Mouse (Mus musculus): Measurements from ENCODE around the gene Btbd11. TPM values are rescaled to one million over a fixed set of nuclear protein-coding genes. Genes with fewer than 3 reads are reported as not detected.

The Btbd11 gene
- polyA plus RNA-seq, 1 experiment from 2014 or later, result 9.7 TPM

- Histone ChIP-seq H3K4me1 (no peaks in the 10 kb centered on the region), H3K9ac (no peak overlapping the region), H3K4me2 (replicated peaks) (no peak overlapping the region), H3K27me3 (no peaks in the 10 kb centered on the region), H3K4me3 (no peak overlapping the region), H3K9me3 (peaks cover 4% of the 10 kb centered on the region; the same call in 1 of the 2 replicates), H3K36me3 (no peaks in the 10 kb centered on the region), H3K27ac (no peak overlapping the region)
- 89% methylated on average over 3 of the region's 3 CpGs for WGBS
- no peak for ATAC-seq (ENCODE audit: low FRiP score, low read depth)
Measured at GRCm38 (mm10) chr10:85437217-85437616, 50.6 kb downstream of the Btbd11 start.

- H3K27me3 ChIP-seq, result no peaks in the 10 kb centered on the region
- no peaks in the 10 kb centered on the region for H3K4me1 ChIP-seq
- no peak overlapping the region for H3K9ac ChIP-seq
- ATAC-seq (ENCODE audit: low FRiP score, low read depth), result no peak
- H3K4me3 ChIP-seq, result no peak overlapping the region
- no peak overlapping the region for H3K27ac ChIP-seq
- no peaks in the 10 kb centered on the region for H3K36me3 ChIP-seq
- 88% methylated on average over 3 of the region's 3 CpGs for WGBS
- no peak overlapping the region for H3K4me2 ChIP-seq (replicated peaks)
- H3K9me3 ChIP-seq, result no peaks in the 10 kb centered on the region
Measured at GRCm38 (mm10) chr10:85443371-85443770, 56.8 kb downstream of the Btbd11 start.

DNA sequence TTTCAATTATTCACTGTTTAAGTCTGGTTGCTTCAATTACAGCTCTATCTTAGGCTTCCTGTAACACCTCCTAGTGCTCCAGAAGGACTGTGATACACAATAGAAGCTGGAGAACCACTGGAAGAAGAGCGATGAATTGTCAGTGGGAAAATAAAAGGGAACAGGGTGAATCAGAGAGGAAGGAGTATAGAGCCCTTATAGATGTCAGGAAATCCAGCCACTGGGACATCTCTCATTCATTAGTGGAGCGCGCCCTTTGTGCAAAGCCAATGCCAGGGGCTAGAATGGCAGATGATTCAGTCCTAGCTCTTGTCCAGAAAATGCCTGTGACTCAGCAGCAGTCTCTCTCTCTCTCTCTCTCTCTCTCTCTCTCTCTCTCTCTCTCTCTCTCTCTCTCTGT, 59.3 kb downstream of the Btbd11 start:
- H3K27me3 ChIP-seq, result no peaks in the 10 kb centered on the region
- H3K9ac ChIP-seq, result no peak overlapping the region
- no peaks in the 10 kb centered on the region for H3K9me3 ChIP-seq
- no peaks in the 10 kb centered on the region for H3K36me3 ChIP-seq
- no peak for ATAC-seq (ENCODE audit: low FRiP score, low read depth)
- H3K4me2 ChIP-seq (replicated peaks), result no peak overlapping the region
- no peak overlapping the region for H3K4me3 ChIP-seq
- H3K4me1 ChIP-seq, result no peaks in the 10 kb centered on the region
- WGBS, result 91% methylated on average over 3 of the region's 3 CpGs
- H3K27ac ChIP-seq, result no peak overlapping the region

GRCm38 (mm10) chr10:85446700-85447099, 60.1 kb downstream of the Btbd11 start:
- no peak for ATAC-seq (ENCODE audit: low FRiP score, low read depth)
- no peaks in the 10 kb centered on the region for H3K9me3 ChIP-seq
- 81% methylated on average over 1 of the region's 1 CpGs for WGBS
- H3K27me3 ChIP-seq, result no peaks in the 10 kb centered on the region
- H3K27ac ChIP-seq, result no peak overlapping the region
- H3K4me2 ChIP-seq (replicated peaks), result no peak overlapping the region
- no peak overlapping the region for H3K9ac ChIP-seq
- no peaks in the 10 kb centered on the region for H3K4me1 ChIP-seq
- H3K4me3 ChIP-seq, result no peak overlapping the region
- no peaks in the 10 kb centered on the region for H3K36me3 ChIP-seq

GRCm38 (mm10) chr10:85447869-85448268, 61.3 kb downstream of the Btbd11 start:
- Histone ChIP-seq H3K36me3 (no peaks in the 10 kb centered on the region), H3K27ac (no peak overlapping the region), H3K9ac (no peak overlapping the region), H3K4me3 (no peak overlapping the region), H3K4me2 (replicated peaks) (no peak overlapping the region), H3K9me3 (no peaks in the 10 kb centered on the region), H3K27me3 (no peaks in the 10 kb centered on the region), H3K4me1 (no peaks in the 10 kb centered on the region)
- ATAC-seq (ENCODE audit: low FRiP score, low read depth), result no peak
- 83% methylated on average over 2 of the region's 2 CpGs for WGBS

GRCm38 (mm10) chr10:85451629-85452368, 65.2 kb downstream of the Btbd11 start:
- H3K36me3 ChIP-seq, result no peaks in the 10 kb centered on the region
- ATAC-seq (ENCODE audit: low FRiP score, low read depth), result no peak
- no peak overlapping the region for H3K4me2 ChIP-seq (replicated peaks)
- H3K4me1 ChIP-seq, result peaks cover 7% of the 10 kb centered on the region
- no peak overlapping the region for H3K9ac ChIP-seq
- 32% methylated on average over 8 of the region's 8 CpGs for WGBS
- H3K4me3 ChIP-seq, result no peak overlapping the region
- no peaks in the 10 kb centered on the region for H3K9me3 ChIP-seq
- H3K27me3 ChIP-seq, result no peaks in the 10 kb centered on the region
- H3K27ac ChIP-seq, result no peak overlapping the region

DNA sequence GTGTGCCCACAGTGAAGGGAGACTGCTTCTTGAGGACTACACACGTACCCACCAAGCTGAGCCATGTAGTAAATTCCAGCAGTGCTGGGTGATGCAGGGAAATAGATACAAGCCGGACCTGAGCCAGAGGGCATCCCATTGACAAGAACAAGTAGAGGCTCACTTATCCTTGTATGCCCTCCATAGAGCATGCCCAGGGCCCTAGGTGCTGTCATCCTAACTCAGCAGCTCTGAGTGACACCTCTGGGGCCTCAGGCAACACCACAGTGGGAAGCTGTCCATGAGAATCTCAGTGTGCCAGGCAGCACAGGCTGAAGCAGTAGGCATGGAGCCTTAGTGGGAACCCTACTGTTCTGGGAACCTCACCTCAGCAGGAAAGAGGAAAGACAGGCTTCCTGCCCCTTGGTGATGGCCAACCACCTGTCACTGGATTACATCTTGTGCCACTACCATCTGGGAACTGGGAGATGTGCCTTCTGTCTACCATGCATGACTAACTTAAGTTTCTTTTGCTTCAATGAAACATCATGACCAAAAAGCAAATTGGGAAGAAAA, 66.7 kb downstream of the Btbd11 start:
- H3K27me3 ChIP-seq, result 0 out of 2 replicates have a peak, but pooled peaks cover 3% of the 10 kb centered on the region
- no peak overlapping the region for H3K9ac ChIP-seq
- peaks cover 10% of the 10 kb centered on the region for H3K4me1 ChIP-seq
- no peaks in the 10 kb centered on the region for H3K36me3 ChIP-seq
- no peak overlapping the region for H3K4me3 ChIP-seq
- H3K27ac ChIP-seq, result no peak overlapping the region
- H3K9me3 ChIP-seq, result no peaks in the 10 kb centered on the region
- no peak overlapping the region for H3K4me2 ChIP-seq (replicated peaks)
- 90% methylated on average over 2 of the region's 2 CpGs for WGBS
- no peak for ATAC-seq (ENCODE audit: low FRiP score, low read depth)

DNA sequence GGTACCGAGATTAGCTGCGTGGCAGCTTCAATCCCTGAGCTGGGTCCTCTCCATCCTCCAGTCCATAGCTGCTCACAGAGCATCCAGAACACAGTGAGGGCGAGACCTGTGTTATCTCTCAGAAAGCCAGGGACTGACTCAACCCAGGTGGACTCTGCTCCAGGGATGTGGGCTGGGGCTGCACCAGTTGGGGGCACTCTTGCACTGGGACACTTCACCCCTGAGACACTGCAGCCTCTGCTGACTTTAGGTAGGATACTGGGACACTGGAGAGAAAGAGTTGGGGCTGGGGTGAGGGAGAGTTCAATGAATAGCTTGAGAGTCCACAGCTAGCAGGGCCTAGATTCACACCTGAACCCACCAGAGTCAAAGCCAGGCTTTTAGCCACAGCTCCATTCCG, 69.4 kb downstream of the Btbd11 start:
- no peak overlapping the region for H3K4me2 ChIP-seq (replicated peaks)
- 57% methylated on average over 4 of the region's 4 CpGs for WGBS
- no peak overlapping the region for H3K4me3 ChIP-seq
- H3K27ac ChIP-seq, result no peak overlapping the region
- H3K4me1 ChIP-seq, result peaks cover 22% of the 10 kb centered on the region
- 0 out of 2 replicates have a peak, but pooled peaks cover 3% of the 10 kb centered on the region for H3K27me3 ChIP-seq
- no peak for ATAC-seq (ENCODE audit: low FRiP score, low read depth)
- no peaks in the 10 kb centered on the region for H3K9me3 ChIP-seq
- no peak overlapping the region for H3K9ac ChIP-seq
- no peaks in the 10 kb centered on the region for H3K36me3 ChIP-seq

GRCm38 (mm10) chr10:85458744-85459344, 72.2 kb downstream of the Btbd11 start:
- Histone ChIP-seq H3K9ac (no peak overlapping the region), H3K4me1 (peaks cover 29% of the 10 kb centered on the region), H3K27ac (no peak overlapping the region), H3K27me3 (0 out of 2 replicates have a peak, but pooled peaks cover 3% of the 10 kb centered on the region), H3K9me3 (no peaks in the 10 kb centered on the region), H3K36me3 (no peaks in the 10 kb centered on the region), H3K4me3 (no peak overlapping the region), H3K4me2 (replicated peaks) (peak overlapping the region; percentile 42)
- ATAC-seq (ENCODE audit: low FRiP score, low read depth), result peak; percentile 80; the same call in 1 of the 2 replicates
- WGBS, result 24% methylated on average over 17 of the region's 17 CpGs

DNA sequence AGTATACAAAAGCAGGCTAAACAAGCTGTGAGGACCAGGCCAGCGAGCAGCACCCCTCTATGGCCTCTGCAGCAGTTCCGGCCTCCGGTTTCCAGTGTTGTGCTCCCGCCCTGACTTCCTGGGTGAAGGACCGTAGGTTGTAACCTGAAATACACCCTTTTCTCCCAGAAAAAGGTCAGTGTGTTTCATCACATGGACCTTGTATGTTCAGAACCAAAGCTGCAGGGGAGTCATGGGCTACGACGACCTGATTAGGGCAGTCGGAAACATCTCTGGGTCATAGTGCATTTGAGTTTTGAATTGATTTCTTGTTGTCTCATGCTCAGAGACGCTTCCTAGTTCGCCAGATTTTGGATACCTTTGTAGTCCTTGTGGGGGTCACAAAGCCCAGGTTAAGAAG, 74.1 kb downstream of the Btbd11 start:
- H3K9me3 ChIP-seq, result no peaks in the 10 kb centered on the region
- H3K27me3 ChIP-seq, result peaks cover 3% of the 10 kb centered on the region; the same call in 1 of the 2 replicates
- peaks cover 35% of the 10 kb centered on the region for H3K4me1 ChIP-seq
- H3K27ac ChIP-seq, result no peak overlapping the region
- WGBS, result 94% methylated on average over 10 of the region's 10 CpGs
- no peak overlapping the region for H3K4me2 ChIP-seq (replicated peaks)
- no peak for ATAC-seq (ENCODE audit: low FRiP score, low read depth)
- no peak overlapping the region for H3K4me3 ChIP-seq
- no peaks in the 10 kb centered on the region for H3K36me3 ChIP-seq
- H3K9ac ChIP-seq, result no peak overlapping the region

- WGBS, result 28% methylated on average over 6 of the region's 6 CpGs
- H3K9ac ChIP-seq, result no peak overlapping the region
- no peak overlapping the region for H3K4me3 ChIP-seq
- H3K27ac ChIP-seq, result no peak overlapping the region
- no peak for ATAC-seq (ENCODE audit: low FRiP score, low read depth)
- peaks cover 27% of the 10 kb centered on the region for H3K4me1 ChIP-seq
- no peaks in the 10 kb centered on the region for H3K9me3 ChIP-seq
- no peak overlapping the region for H3K4me2 ChIP-seq (replicated peaks)
- H3K36me3 ChIP-seq, result no peaks in the 10 kb centered on the region
- no peaks in the 10 kb centered on the region; the same call in 1 of the 2 replicates for H3K27me3 ChIP-seq
Measured at GRCm38 (mm10) chr10:85464152-85464551, 77.5 kb downstream of the Btbd11 start.

DNA sequence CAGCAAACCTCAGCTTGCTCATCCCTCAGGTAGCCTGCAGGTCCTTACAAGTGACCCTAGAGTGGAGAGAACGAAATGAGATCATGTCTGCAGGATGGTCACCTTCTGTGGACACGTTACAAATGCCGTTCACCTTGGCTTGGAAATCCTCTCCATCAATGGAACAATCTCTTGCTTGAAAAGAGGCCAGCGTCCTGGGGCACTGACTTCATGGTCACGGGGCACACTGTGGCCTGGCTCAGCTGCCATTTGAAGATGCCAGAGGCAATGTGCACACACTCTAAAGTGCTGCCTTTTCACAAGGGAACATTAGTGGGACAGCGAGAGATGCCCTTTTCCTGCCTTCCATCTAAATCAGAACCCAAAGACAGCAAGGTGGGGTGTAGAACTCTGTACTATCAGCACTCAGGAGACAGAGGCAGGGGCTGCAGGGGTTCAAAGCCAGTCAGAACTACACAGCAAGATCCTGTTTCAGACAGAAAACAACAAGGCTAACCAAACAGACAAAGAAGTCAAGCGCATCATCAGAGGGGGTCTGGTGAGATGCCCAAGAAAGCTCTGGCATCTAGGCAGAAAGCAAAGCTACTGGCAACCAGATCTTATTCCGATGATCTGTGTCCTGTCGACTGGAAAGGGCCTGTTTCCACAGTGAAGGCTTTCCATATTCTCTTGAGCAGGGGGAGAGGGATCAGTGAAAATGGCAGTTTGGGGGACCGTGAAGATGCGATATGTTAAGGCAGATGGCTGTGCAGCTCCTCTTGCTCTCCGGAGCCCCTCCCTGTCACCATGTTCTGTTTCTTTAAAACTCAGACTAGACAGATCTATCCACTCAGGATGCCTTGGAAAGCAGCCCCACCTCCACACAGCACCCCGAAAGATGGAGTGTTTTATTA, 79.1 kb downstream of the Btbd11 start:
- H3K27ac ChIP-seq, result no peak overlapping the region
- 85% methylated on average over 13 of the region's 13 CpGs for WGBS
- H3K27me3 ChIP-seq, result no peaks in the 10 kb centered on the region; the same call in 1 of the 2 replicates
- ATAC-seq (ENCODE audit: low FRiP score, low read depth), result no peak
- H3K36me3 ChIP-seq, result no peaks in the 10 kb centered on the region
- no peaks in the 10 kb centered on the region for H3K9me3 ChIP-seq
- no peak overlapping the region for H3K4me3 ChIP-seq
- H3K4me2 ChIP-seq (replicated peaks), result no peak overlapping the region
- peaks cover 28% of the 10 kb centered on the region for H3K4me1 ChIP-seq
- no peak overlapping the region for H3K9ac ChIP-seq

All from limb, embryonic 13.5 days (tissue).